8 mouse cellular contexts compared by ENCODE assay signal in the genomic region with DNA sequence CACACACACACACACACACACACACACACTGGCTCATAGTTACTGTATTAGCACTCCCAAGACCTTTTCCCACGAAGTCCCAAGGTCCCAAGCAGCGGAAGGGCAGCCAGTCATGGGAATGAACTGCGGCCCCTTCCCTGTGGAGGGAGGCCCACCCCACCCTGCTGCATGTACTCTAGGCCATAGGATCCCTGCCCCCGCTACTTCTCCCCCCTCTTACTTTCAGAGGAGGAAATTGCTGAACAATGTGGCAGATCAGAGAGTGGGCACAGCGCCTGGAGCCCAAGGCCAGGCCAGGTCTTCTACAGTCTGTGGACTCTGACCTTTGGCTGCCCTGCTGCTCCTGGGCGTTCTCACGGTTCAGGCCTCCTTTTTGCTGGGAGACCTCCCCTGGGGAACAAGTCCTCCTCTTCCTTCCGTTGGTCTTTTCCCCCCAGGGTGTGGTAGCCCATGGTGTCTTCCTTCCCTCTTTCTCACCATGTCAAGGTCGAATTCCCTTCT. TPM values are rescaled to one million over a fixed set of nuclear protein-coding genes. Genes with fewer than 3 reads are reported as not detected.
A peak's percentile ranks its signal among the peaks of the same experiment; 100 is the strongest.
DNase-seq lines count a peak whose midpoint lies in the region; ATAC-seq and TF ChIP-seq lines count a peak whose summit lies in the region.

No protein-coding gene starts in this region.

- no peak overlapping the region for H3K4me2 ChIP-seq in forebrain, embryonic 14.5 days (ENCODE audit: low read length)
- no peak overlapping the region for H3K4me2 ChIP-seq in kidney, embryonic 16.5 days (replicated peaks; ENCODE audit: low read depth, low read length)

- WGBS in forebrain, embryonic 10.5 days = 58% methylated on average over 9 of the region's 9 CpGs
- WGBS in forebrain, embryonic 14.5 days = 72% methylated on average over 9 of the region's 9 CpGs
- WGBS in heart, adult 2 months = 36% methylated on average over 9 of the region's 9 CpGs
- 42% methylated on average over 9 of the region's 9 CpGs for WGBS in kidney, embryonic 16.5 days

- no peak for ATAC-seq in forebrain, embryonic 14.5 days
- peak; percentile 76 for ATAC-seq in kidney, embryonic 16.5 days (ENCODE audit: low FRiP score, low TSS enrichment)
- 0 out of 2 replicates have a peak, but pooled peaks have one; percentile 20 for ATAC-seq in megakaryocyte progenitor cell, adult 5-6 weeks (replicated peaks; ENCODE audit: poor library complexity)

- intact Hi-C loops in heart, adult 2 months (cut with DNase I) = loop anchor here (10.0 kb wide), 1 partner anchor 333 kb away; no protein-coding TSS in a partner anchor

- no peak overlapping the region for H3K4me3 ChIP-seq in forebrain, embryonic 10.5 days
- no peak overlapping the region for H3K4me3 ChIP-seq in forebrain, embryonic 14.5 days (ENCODE audit: low read depth, low read length)
- H3K4me3 ChIP-seq in heart, adult 2 months = no peak overlapping the region
- no peak overlapping the region for H3K4me3 ChIP-seq in kidney, embryonic 16.5 days (ENCODE audit: low read length)

- H3K79me2 ChIP-seq in heart, adult 2 months (replicated peaks; ENCODE audit: control insufficient read depth, insufficient read depth, low read length) = no peaks in the 10 kb centered on the region

- no peak for TF ChIP-seq CTCF in heart, adult 2 months (IDR thresholded peaks at IDR 0.05)

- no peaks in the 10 kb centered on the region for H3K27me3 ChIP-seq in forebrain, embryonic 10.5 days (ENCODE audit: poor library complexity, severe bottlenecking)
- no peaks in the 10 kb centered on the region for H3K27me3 ChIP-seq in forebrain, embryonic 14.5 days (replicated peaks; ENCODE audit: control insufficient read depth, insufficient read depth, low read length)
- H3K27me3 ChIP-seq in heart, adult 2 months (ENCODE audit: control insufficient read depth, insufficient read depth, low read length) = no peaks in the 10 kb centered on the region
- H3K27me3 ChIP-seq in kidney, embryonic 16.5 days (ENCODE audit: insufficient read depth, low read length) = no peaks in the 10 kb centered on the region

- TF ChIP-seq EP300 in heart, adult 2 months (IDR thresholded peaks at IDR 0.05; ENCODE audit: insufficient read depth, low read depth, low read length) = peak; percentile 90

- no peak overlapping the region for H3K9ac ChIP-seq in forebrain, embryonic 14.5 days (ENCODE audit: low read length)
- H3K9ac ChIP-seq in heart, adult 2 months (ENCODE audit: low read depth, low read length) = no peak overlapping the region
- no peak overlapping the region for H3K9ac ChIP-seq in kidney, embryonic 16.5 days (replicated peaks; ENCODE audit: low read length)

- H3K36me3 ChIP-seq in forebrain, embryonic 10.5 days (replicated peaks) = no peaks in the 10 kb centered on the region
- no peaks in the 10 kb centered on the region for H3K36me3 ChIP-seq in forebrain, embryonic 14.5 days (ENCODE audit: control insufficient read depth, insufficient read depth, low read length)
- H3K36me3 ChIP-seq in heart, adult 2 months (ENCODE audit: control insufficient read depth, insufficient read depth, low read length) = no peaks in the 10 kb centered on the region
- H3K36me3 ChIP-seq in kidney, embryonic 16.5 days (ENCODE audit: insufficient read depth, low read length) = no peaks in the 10 kb centered on the region

- peak overlapping the region; percentile 27 for H3K27ac ChIP-seq in forebrain, embryonic 10.5 days
- H3K27ac ChIP-seq in forebrain, embryonic 14.5 days (ENCODE audit: low read depth, low read length) = no peak overlapping the region
- H3K27ac ChIP-seq in heart, adult 2 months = peak overlapping the region; percentile 83
- peak overlapping the region; percentile 67 for H3K27ac ChIP-seq in kidney, embryonic 16.5 days (ENCODE audit: low read length)

- H3K9me3 ChIP-seq in forebrain, embryonic 10.5 days = no peaks in the 10 kb centered on the region
- H3K9me3 ChIP-seq in forebrain, embryonic 14.5 days (replicated peaks; ENCODE audit: control insufficient read depth, low read length) = no peaks in the 10 kb centered on the region
- no peaks in the 10 kb centered on the region for H3K9me3 ChIP-seq in kidney, embryonic 16.5 days (ENCODE audit: low read length)

- no peak for DNase-seq in forebrain, embryonic 10.5 days (ENCODE audit: extremely low spot score, low spot score)
- no peak for DNase-seq in forebrain, embryonic 14.5 days (ENCODE audit: low spot score)
- DNase-seq in heart, adult 2 months = peak; percentile 77 to 85
- DNase-seq in layer of hippocampus, postnatal 25 days (ENCODE audit: extremely low spot score in 1 of 2, low spot score in 1 of 2) = no peak
- DNase-seq in urinary bladder, postnatal 14 days (ENCODE audit: low spot score) = no peak
- DNase-seq in cerebellum, adult 8-10 months = no peak

- peaks cover 19% of the 10 kb centered on the region for H3K4me1 ChIP-seq in forebrain, embryonic 10.5 days
- no peaks in the 10 kb centered on the region for H3K4me1 ChIP-seq in forebrain, embryonic 14.5 days (ENCODE audit: control insufficient read depth, insufficient read depth, low read length)
- H3K4me1 ChIP-seq in heart, adult 2 months (ENCODE audit: control insufficient read depth, insufficient read depth, low read length) = peaks cover 14% of the 10 kb centered on the region
- H3K4me1 ChIP-seq in kidney, embryonic 16.5 days (ENCODE audit: insufficient read depth, low read length) = peaks cover 13% of the 10 kb centered on the region

- TF ChIP-seq POLR2A in heart, adult 2 months (IDR thresholded peaks at IDR 0.05; ENCODE audit: insufficient read depth, low read depth, low read length) = no peak

RNA-seq across cellular contexts. Expression of gene Oaz2, which starts 3.7 kb away (rescaled TPM):
- polyA plus RNA-seq in forebrain, embryonic 10.5 days (2016; fragmentation: Nextera tagmentation; extraction: Ambion mirVana) = 204 and 217 TPM in 2 replicates
- polyA plus RNA-seq in forebrain, embryonic 14.5 days (2014; fragmentation: Nextera tagmentation; extraction: Ambion mirVana) = 206 and 233 TPM in 2 replicates
- total RNA-seq in heart, adult 2 months (2021) = 100 to 1,000 TPM; 202 to 218 TPM
- polyA plus RNA-seq in heart, adult 2 months (2012; rRNA removed) = 154 and 242 TPM in 2 replicates
- 317 and 362 TPM in 2 replicates for polyA plus RNA-seq in kidney, embryonic 16.5 days (2015; fragmentation: Nextera tagmentation; extraction: Ambion mirVana)
- 8.3 and 15.7 TPM in 2 replicates for total RNA-seq in megakaryocyte progenitor cell, adult 5-6 weeks (2015)
- 34.4 and 37.3 TPM in 2 replicates for total RNA-seq in megakaryocyte progenitor cell, adult 5-6 weeks (2017)
- total RNA-seq in layer of hippocampus, postnatal 25 days (2021) = 100 to 1,000 TPM; 199 to 217 TPM

RNA-seq across cellular contexts. Expression of gene Rbpms2, which starts 42.0 kb away (rescaled TPM):
- 24.2 and 24.7 TPM in 2 replicates for polyA plus RNA-seq in forebrain, embryonic 10.5 days (2016; fragmentation: Nextera tagmentation; extraction: Ambion mirVana)
- polyA plus RNA-seq in forebrain, embryonic 14.5 days (2014; fragmentation: Nextera tagmentation; extraction: Ambion mirVana) = 3.8 TPM in 2 replicates
- total RNA-seq in heart, adult 2 months (2021) = 10 to 100 TPM; 29.4 to 32.5 TPM
- polyA plus RNA-seq in heart, adult 2 months (2012; rRNA removed) = 102 and 105 TPM in 2 replicates
- 34.4 and 36.3 TPM in 2 replicates for polyA plus RNA-seq in kidney, embryonic 16.5 days (2015; fragmentation: Nextera tagmentation; extraction: Ambion mirVana)
- total RNA-seq in megakaryocyte progenitor cell, adult 5-6 weeks (2015) = 0.15 and 0.20 TPM in 2 replicates
- total RNA-seq in megakaryocyte progenitor cell, adult 5-6 weeks (2017) = 0.41 TPM in 1 of 2 replicates, not detected in the other
- total RNA-seq in layer of hippocampus, postnatal 25 days (2021) = 1 to 10 TPM; 2.8 to 2.9 TPM

Comparison
In these comparisons a context has a peak if more than half of its experiments do, and no peak if none do; other contexts are left out.
1. DNase-seq: peak in heart, adult 2 months (2 of 2); none in forebrain, embryonic 10.5 days (single experiment), forebrain, embryonic 14.5 days (single experiment), layer of hippocampus, postnatal 25 days (0 of 2), urinary bladder, postnatal 14 days (single experiment) and cerebellum, adult 8-10 months (single experiment).